Mouse (Mus musculus) heart, postnatal 4 days (tissue): ENCODE data around the gene Foxd4. TPM values are rescaled to one million over a fixed set of nuclear protein-coding genes. Genes with fewer than 3 reads are reported as not detected.

Source experiments
- DNase-seq: peaks from one replicate; pipeline ENCODE4 v3.0.0; 2021
- total RNA-seq, 2 experiments: library from RNA; stranded (reverse); gene quantifications; 2 replicates each; pipeline ENCODE4 v1.2.3; 2021

Foxd4 gene
- not detected for total RNA-seq

DNA sequence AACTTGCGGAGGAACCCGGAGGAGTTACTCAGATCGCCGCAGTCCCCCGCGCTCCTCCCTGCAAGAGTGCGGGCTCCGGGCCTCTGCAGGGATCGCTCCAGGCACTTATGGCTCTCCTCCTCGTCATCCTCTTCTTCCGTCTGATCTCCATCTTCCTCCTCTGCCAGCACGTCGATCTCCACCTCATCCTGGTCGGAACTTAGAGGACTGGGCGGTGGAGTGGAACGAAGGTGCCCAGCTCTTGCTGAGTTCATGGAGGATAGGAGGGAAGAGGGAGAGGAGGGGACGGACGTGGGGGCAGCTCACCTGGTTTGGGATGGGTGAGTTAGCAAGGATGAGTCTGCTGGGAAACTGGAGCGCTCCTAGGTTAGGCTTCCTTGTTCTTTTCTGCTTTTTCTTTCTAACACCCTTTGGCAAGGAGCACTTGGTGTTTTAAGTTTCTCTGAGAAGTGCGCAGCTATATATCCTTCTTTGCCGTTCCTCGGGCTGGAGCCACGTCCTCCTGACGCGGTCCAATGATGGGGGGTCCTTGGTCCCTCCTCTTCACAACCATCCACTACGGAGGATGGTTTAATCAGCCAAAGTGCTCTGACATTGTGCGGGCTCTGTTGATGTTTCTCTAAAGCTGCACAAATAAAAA, at the start of gene Foxd4:
Foxd4 (minus strand) TSS at position 617 of the 640 bp plus-strand sequence.
- DNase-seq: no peak

DNA sequence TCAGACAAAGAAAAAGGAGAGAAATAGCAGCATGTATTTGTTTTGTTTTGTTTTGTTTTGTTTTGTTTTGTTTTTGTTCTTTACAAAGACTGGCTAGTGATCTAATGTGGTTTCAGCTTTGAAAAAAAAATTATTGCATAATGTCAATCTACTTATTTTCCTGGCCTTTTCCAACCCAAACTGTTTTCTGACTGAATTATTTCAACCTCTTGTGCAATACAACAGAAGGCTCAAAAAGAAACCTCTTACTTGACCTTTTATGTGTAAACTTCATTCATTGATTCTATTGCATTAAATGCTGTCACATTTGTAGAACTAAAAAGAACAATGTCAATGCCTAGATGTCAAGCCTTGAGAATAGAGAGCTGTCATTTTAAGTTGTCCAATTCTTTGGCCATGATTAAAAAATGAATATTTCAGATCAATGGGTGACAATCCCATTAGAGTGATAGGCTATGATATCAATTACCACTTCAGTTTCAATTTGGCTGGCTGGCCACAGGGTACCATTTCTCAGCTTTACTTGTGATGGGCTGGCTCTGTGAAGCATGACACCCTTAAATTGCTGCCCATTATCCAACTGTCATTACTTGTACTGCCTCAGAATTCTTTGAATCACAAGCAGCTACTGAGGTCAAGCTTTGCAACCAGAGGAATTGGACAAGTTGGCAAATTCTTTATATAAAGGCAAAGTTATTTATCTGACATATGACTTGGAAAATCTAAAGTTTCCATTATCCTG, 44.7 kb upstream of the Foxd4 start:
- DNase-seq: no peak

- peak; percentile 74 for DNase-seq
Measured at GRCm38 (mm10) chr19:24937084-24937483, 36.1 kb upstream of the Foxd4 start.

GRCm38 (mm10) chr19:24929041-24929440, 28.0 kb upstream of the Foxd4 start:
- DNase-seq: no peak

DNA sequence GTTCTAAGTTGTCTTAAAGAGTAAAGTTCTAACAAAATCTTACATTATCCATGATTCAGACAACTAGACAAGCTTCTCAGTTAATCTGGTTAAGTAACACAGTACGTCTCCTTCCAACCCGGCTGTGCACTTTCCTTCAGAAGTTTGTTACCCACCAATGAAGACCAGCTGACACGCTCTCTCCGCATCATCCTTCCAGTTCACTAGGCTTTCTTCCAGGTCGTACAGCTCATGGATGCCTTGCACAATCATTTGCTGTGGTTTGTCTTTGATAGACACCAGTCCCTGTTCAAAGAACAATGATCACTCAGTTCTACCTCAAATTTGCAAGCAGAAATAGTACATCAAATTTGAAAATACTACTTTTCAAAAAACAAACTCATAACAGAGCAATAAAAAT, 19.9 kb upstream of the Foxd4 start:
- DNase-seq: no peak

GRCm38 (mm10) chr19:24908385-24909155, 7.6 kb upstream of the Foxd4 start:
- DNase-seq: no peak

GRCm38 (mm10) chr19:24907655-24908054, 6.7 kb upstream of the Foxd4 start:
- DNase-seq: no peak

DNA sequence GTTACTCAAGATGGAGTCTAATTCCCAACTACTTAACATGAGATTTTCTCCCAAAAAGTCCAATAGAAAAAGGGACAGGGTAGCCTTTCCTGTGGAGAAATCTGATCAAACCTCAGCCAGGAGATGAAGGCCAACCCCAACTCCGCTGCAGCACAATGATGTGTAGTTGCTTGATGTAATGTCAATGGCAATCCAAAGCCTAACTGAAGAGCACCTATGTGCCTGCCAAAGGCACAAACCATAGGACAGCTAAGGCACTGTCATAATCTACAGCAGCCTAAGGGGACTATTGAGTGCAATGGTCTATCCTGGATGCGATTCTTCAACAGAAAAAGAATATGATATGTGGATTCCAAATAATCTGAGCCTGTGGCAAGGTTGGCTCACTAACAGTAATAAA, 1.8 kb upstream of the Foxd4 start:
- no peak for DNase-seq

DNA sequence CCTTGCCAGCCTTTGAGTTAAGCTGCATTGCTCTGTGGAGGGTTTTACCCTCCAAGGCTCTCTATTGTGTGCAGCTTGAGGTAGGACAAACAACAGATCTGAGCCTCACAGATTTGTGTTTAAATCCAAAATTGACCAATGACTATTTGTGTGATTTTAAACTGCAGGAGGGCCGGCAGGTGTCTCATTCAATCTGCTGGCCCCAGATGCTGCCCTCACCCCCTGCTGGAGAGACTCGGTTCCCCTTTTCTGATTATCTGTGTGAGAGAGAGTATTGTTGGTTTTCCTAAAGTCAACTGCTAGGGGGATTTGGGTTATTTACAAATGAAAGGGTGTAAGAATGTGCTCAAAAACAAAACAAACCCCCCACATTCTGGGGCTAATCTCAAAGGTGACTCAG, 1.3 kb upstream of the Foxd4 start:
- no peak for DNase-seq

- no peak for DNase-seq
Measured at GRCm38 (mm10) chr19:24901666-24902065, 669 bp upstream of the Foxd4 start.

DNA sequence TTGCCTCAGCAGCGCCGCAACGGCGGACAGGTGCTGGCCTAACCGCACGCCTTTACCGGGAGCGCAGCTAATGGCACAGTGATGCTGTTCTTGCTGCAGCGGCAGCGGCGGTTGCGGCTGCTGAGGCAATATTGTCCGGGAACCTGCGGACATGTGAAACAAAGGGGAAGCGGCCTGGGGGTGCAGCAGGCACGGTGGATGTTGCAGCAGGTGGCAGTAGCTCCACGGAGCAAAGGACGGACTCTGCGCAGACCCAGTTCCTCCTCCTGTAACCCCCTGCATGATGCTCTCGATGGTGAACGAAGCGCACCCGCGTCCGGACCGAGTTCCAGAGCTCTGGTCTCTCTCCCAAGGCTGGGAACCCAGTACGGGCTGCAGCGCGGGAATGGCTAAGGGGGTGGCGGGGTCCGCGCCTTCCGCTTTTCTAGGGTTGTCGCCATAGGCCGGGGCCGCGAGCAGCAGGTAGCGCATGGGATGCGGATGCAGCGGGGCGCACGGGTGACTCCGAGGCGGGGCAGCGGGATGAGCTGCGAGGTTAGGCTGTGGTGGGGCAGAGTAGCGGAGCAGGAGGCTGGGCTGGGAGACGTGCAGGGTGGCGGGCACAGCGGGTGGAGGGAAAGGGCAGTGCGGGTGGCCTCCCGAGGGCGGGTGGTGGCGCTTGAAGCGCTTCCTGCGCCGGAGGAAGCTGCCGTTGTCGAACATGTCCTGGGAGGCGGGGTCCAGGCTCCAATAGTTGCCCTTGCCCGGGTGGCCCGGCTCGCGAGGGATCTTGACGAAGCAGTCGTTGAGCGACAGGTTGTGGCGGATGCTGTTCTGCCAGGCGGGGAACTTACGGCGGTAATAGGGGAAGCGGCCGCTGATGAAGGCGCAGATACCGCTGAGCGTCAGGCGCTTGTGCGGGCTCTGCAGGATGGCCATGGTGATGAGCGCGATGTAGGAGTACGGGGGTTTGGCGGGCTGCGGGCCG, 1.1 kb downstream of the Foxd4 start:
- peak; percentile 12 for DNase-seq

GRCm38 (mm10) chr19:24898737-24899577, 2.0 kb downstream of the Foxd4 start:
- DNase-seq: peak; percentile 11

DNA sequence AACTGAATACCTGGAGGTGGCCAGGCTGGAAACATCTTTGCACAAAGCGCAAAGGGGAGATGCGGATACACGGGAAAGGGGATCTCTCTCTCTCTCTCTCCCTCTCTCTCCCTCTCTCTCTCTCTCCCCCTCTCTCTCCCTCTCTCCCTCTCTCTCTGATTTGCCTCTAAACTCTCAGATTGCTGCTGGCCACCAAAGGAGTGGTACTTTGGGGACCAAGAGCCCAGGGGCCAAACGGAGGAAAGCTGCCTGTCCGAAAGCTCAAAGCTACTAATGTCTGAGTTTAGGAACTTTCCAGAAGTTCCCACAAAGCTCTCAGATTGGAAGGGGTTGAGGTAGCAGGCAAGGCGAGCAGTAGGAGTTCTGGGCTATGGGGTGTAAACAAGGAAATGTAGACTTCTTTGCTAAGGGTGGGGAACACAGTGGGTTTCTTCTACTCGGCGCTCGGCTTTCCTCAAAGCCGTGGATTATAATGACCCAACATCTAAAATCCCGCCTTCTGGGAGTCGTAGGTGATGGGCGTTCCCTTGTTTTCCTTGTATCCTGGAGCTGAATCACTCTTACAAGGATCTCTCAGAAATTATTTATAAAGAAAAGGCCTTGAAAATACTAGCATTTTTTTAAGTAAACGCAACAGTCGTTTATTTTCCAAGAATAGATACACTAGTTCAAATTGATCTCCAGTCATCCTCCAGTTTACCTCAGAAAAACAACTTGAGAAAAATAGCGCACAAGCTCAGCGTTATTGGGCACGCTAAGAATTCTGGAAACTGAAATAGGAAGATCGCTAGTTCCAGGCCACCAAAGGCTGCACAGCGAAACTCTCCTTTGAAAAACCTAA, 2.9 kb downstream of the Foxd4 start:
- peak; percentile 7 for DNase-seq

- DNase-seq: peak; percentile 20
Measured at GRCm38 (mm10) chr19:24897006-24897895, 3.7 kb downstream of the Foxd4 start.

GRCm38 (mm10) chr19:24896536-24896935, 4.5 kb downstream of the Foxd4 start:
- no peak for DNase-seq

DNA sequence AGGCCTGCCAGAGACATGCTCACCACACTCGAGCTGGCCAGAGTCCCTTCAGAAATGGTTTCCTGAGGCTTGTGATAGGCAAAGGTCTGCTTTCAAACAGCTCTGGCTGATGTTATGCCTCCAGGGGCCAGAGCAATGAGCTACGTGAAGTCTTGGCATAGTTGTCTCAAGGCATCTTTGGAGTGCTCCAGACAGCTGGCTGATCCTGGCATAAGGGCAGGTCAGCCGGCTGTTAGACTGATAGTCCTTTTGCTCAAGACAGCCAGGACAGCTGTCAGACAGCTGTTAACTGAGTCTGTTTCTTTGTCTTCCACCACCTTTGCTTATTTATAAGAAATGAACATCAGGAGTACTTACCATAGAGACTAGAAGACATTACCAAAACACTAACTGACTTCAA, 14.1 kb downstream of the Foxd4 start:
- DNase-seq: no peak

- peak; percentile 67 for DNase-seq
Measured at GRCm38 (mm10) chr19:24885504-24885903, 15.5 kb downstream of the Foxd4 start.

DNA sequence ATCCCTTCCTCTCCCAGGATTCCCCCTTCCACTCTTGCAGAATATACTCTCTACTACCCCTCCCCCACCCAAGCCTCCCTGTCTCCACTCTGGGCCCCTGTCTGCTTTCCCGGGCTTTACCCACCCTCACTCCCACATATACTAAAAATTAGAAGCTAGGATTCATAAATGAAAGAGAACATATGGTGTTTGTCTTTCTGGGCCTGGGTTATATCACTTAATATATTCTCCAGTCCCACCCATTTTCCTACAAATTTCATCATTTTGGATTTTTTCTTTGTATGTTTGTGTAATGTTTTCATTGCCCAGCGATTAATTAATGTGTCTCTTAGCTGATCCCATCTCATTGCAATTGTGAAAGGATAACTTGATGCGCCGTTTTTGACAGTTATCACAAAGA, 19.8 kb downstream of the Foxd4 start:
- no peak for DNase-seq
